Mouse (Mus musculus): ENCODE results near the gene Pigt. TPM values are rescaled to one million over a fixed set of nuclear protein-coding genes. Genes with fewer than 3 reads are reported as not detected.

Gene Pigt
- polyA plus RNA-seq, 1 experiment from 2014 or later, result 79.7 TPM

- no peak overlapping the region for H3K4me2 ChIP-seq (ENCODE audit: low read length)
- no peaks in the 10 kb centered on the region for H3K9me3 ChIP-seq (ENCODE audit: control insufficient read depth, low read length)
- peaks cover 12% of the 10 kb centered on the region; the same call in 1 of the 2 replicates for H3K4me1 ChIP-seq (replicated peaks; ENCODE audit: control insufficient read depth, insufficient read depth, low read length)
- no peaks in the 10 kb centered on the region for H3K27me3 ChIP-seq (replicated peaks; ENCODE audit: control insufficient read depth, insufficient read depth, low read length)
- no peak overlapping the region for H3K4me3 ChIP-seq (ENCODE audit: low read depth, low read length)
- H3K36me3 ChIP-seq (ENCODE audit: control insufficient read depth, insufficient read depth, low read length), result no peaks in the 10 kb centered on the region
- no peak overlapping the region for H3K9ac ChIP-seq (ENCODE audit: low read length)
- 23% methylated on average over 11 of the region's 11 CpGs for WGBS
- no peak overlapping the region for H3K27ac ChIP-seq (ENCODE audit: low read depth)
- no peak for ATAC-seq (replicated peaks; ENCODE audit: low FRiP score, low TSS enrichment, low read depth)
- no peak for DNase-seq (ENCODE audit: low spot score)
These were observed 24.5 kb downstream of the Pigt start for GRCm38 (mm10) chr2:164521841-164522240.

- WGBS, result 37% methylated on average over 8 of the region's 8 CpGs
- no peak for ATAC-seq (replicated peaks; ENCODE audit: low FRiP score, low TSS enrichment, low read depth)
- Histone ChIP-seq H3K4me1 (replicated peaks; ENCODE audit: control insufficient read depth, insufficient read depth, low read length) (peaks cover 12% of the 10 kb centered on the region; the same call in 1 of the 2 replicates), H3K9me3 (ENCODE audit: control insufficient read depth, low read length) (no peaks in the 10 kb centered on the region), H3K4me2 (ENCODE audit: low read length) (no peak overlapping the region), H3K36me3 (ENCODE audit: control insufficient read depth, insufficient read depth, low read length) (no peaks in the 10 kb centered on the region), H3K27me3 (replicated peaks; ENCODE audit: control insufficient read depth, insufficient read depth, low read length) (no peaks in the 10 kb centered on the region), H3K9ac (ENCODE audit: low read length) (no peak overlapping the region), H3K4me3 (ENCODE audit: low read depth, low read length) (no peak overlapping the region), H3K27ac (ENCODE audit: low read depth) (no peak overlapping the region)
- no peak for DNase-seq (ENCODE audit: low spot score)
These were observed 25.0 kb downstream of the Pigt start for GRCm38 (mm10) chr2:164522280-164522679.

GRCm38 (mm10) chr2:164523301-164523773 is 26.0 kb downstream of the Pigt start:
- H3K4me3 ChIP-seq (ENCODE audit: low read depth, low read length), result no peak overlapping the region
- WGBS, result 79% methylated on average over 10 of the region's 10 CpGs
- DNase-seq (ENCODE audit: low spot score) (no peak), ATAC-seq (replicated peaks; ENCODE audit: low FRiP score, low TSS enrichment, low read depth) (no peak)
- no peaks in the 10 kb centered on the region for H3K9me3 ChIP-seq (ENCODE audit: control insufficient read depth, low read length)
- H3K27ac ChIP-seq (ENCODE audit: low read depth), result no peak overlapping the region
- no peaks in the 10 kb centered on the region for H3K36me3 ChIP-seq (ENCODE audit: control insufficient read depth, insufficient read depth, low read length)
- no peaks in the 10 kb centered on the region for H3K27me3 ChIP-seq (replicated peaks; ENCODE audit: control insufficient read depth, insufficient read depth, low read length)
- H3K4me2 ChIP-seq (ENCODE audit: low read length), result no peak overlapping the region
- peaks cover 12% of the 10 kb centered on the region; the same call in 1 of the 2 replicates for H3K4me1 ChIP-seq (replicated peaks; ENCODE audit: control insufficient read depth, insufficient read depth, low read length)
- no peak overlapping the region for H3K9ac ChIP-seq (ENCODE audit: low read length)

GRCm38 (mm10) chr2:164528557-164528956 is 31.2 kb downstream of the Pigt start:
- H3K9ac ChIP-seq (ENCODE audit: low read length), result no peak overlapping the region
- H3K4me1 ChIP-seq (replicated peaks; ENCODE audit: control insufficient read depth, insufficient read depth, low read length), result no peaks in the 10 kb centered on the region
- H3K27me3 ChIP-seq (replicated peaks; ENCODE audit: control insufficient read depth, insufficient read depth, low read length), result no peaks in the 10 kb centered on the region
- H3K4me2 ChIP-seq (ENCODE audit: low read length), result no peak overlapping the region
- H3K9me3 ChIP-seq (ENCODE audit: control insufficient read depth, low read length), result no peaks in the 10 kb centered on the region
- no peak overlapping the region for H3K4me3 ChIP-seq (ENCODE audit: low read depth, low read length)
- 64% methylated on average over 5 of the region's 5 CpGs for WGBS
- no peak overlapping the region for H3K27ac ChIP-seq (ENCODE audit: low read depth)
- H3K36me3 ChIP-seq (ENCODE audit: control insufficient read depth, insufficient read depth, low read length), result no peaks in the 10 kb centered on the region
- DNase-seq (ENCODE audit: low spot score), result no peak
- ATAC-seq (replicated peaks; ENCODE audit: low FRiP score, low TSS enrichment, low read depth), result no peak

GRCm38 (mm10) chr2:164531169-164531568 is 33.8 kb downstream of the Pigt start:
- Histone ChIP-seq H3K9me3 (ENCODE audit: control insufficient read depth, low read length) (no peaks in the 10 kb centered on the region), H3K36me3 (ENCODE audit: control insufficient read depth, insufficient read depth, low read length) (no peaks in the 10 kb centered on the region), H3K4me1 (replicated peaks; ENCODE audit: control insufficient read depth, insufficient read depth, low read length) (no peaks in the 10 kb centered on the region), H3K9ac (ENCODE audit: low read length) (no peak overlapping the region), H3K4me3 (ENCODE audit: low read depth, low read length) (no peak overlapping the region), H3K27me3 (replicated peaks; ENCODE audit: control insufficient read depth, insufficient read depth, low read length) (no peaks in the 10 kb centered on the region), H3K4me2 (ENCODE audit: low read length) (no peak overlapping the region), H3K27ac (ENCODE audit: low read depth) (no peak overlapping the region)
- 3% methylated on average over 3 of the region's 3 CpGs for WGBS
- no peak for ATAC-seq (replicated peaks; ENCODE audit: low FRiP score, low TSS enrichment, low read depth)
- peak; percentile 85 for DNase-seq (ENCODE audit: low spot score)

- ATAC-seq (replicated peaks; ENCODE audit: low FRiP score, low TSS enrichment, low read depth) (no peak), DNase-seq (ENCODE audit: low spot score) (no peak)
- Histone ChIP-seq H3K9me3 (ENCODE audit: control insufficient read depth, low read length) (no peaks in the 10 kb centered on the region), H3K4me3 (ENCODE audit: low read depth, low read length) (no peak overlapping the region), H3K4me1 (replicated peaks; ENCODE audit: control insufficient read depth, insufficient read depth, low read length) (no peaks in the 10 kb centered on the region), H3K27me3 (replicated peaks; ENCODE audit: control insufficient read depth, insufficient read depth, low read length) (no peaks in the 10 kb centered on the region), H3K27ac (ENCODE audit: low read depth) (no peak overlapping the region), H3K9ac (ENCODE audit: low read length) (no peak overlapping the region), H3K36me3 (ENCODE audit: control insufficient read depth, insufficient read depth, low read length) (no peaks in the 10 kb centered on the region), H3K4me2 (ENCODE audit: low read length) (no peak overlapping the region)
- 73% methylated on average over 10 of the region's 10 CpGs for WGBS
These were observed 37.0 kb downstream of the Pigt start for GRCm38 (mm10) chr2:164534315-164534714.

- no peak for DNase-seq (ENCODE audit: low spot score)
- Histone ChIP-seq H3K4me3 (ENCODE audit: low read depth, low read length) (no peak overlapping the region), H3K9me3 (ENCODE audit: control insufficient read depth, low read length) (no peaks in the 10 kb centered on the region), H3K4me2 (ENCODE audit: low read length) (no peak overlapping the region), H3K4me1 (replicated peaks; ENCODE audit: control insufficient read depth, insufficient read depth, low read length) (peaks cover 11% of the 10 kb centered on the region; the same call in 1 of the 2 replicates), H3K36me3 (ENCODE audit: control insufficient read depth, insufficient read depth, low read length) (no peaks in the 10 kb centered on the region), H3K27me3 (replicated peaks; ENCODE audit: control insufficient read depth, insufficient read depth, low read length) (no peaks in the 10 kb centered on the region), H3K27ac (ENCODE audit: low read depth) (no peak overlapping the region), H3K9ac (ENCODE audit: low read length) (no peak overlapping the region)
- WGBS, result 74% methylated on average over 4 of the region's 4 CpGs
- no peak for ATAC-seq (replicated peaks; ENCODE audit: low FRiP score, low TSS enrichment, low read depth)
These were observed 39.7 kb downstream of the Pigt start for GRCm38 (mm10) chr2:164537003-164537402.

GRCm38 (mm10) chr2:164540652-164541427 is 43.5 kb downstream of the Pigt start:
- Histone ChIP-seq H3K27me3 (replicated peaks; ENCODE audit: control insufficient read depth, insufficient read depth, low read length) (no peaks in the 10 kb centered on the region), H3K27ac (ENCODE audit: low read depth) (peak overlapping the region; percentile 55), H3K9me3 (ENCODE audit: control insufficient read depth, low read length) (no peaks in the 10 kb centered on the region), H3K4me2 (ENCODE audit: low read length) (0 out of 2 replicates have a peak overlapping the region, but pooled peaks have one; percentile 1), H3K36me3 (ENCODE audit: control insufficient read depth, insufficient read depth, low read length) (no peaks in the 10 kb centered on the region), H3K4me1 (replicated peaks; ENCODE audit: control insufficient read depth, insufficient read depth, low read length) (peaks cover 11% of the 10 kb centered on the region; the same call in 1 of the 2 replicates), H3K4me3 (ENCODE audit: low read depth, low read length) (no peak overlapping the region), H3K9ac (ENCODE audit: low read length) (no peak overlapping the region)
- WGBS, result 26% methylated on average over 8 of the region's 8 CpGs
- DNase-seq (ENCODE audit: low spot score) (peak; percentile 67), ATAC-seq (replicated peaks; ENCODE audit: low FRiP score, low TSS enrichment, low read depth) (peak; percentile 56)

GRCm38 (mm10) chr2:164542132-164542531 is 44.8 kb downstream of the Pigt start:
- Histone ChIP-seq H3K4me1 (replicated peaks; ENCODE audit: control insufficient read depth, insufficient read depth, low read length) (peaks cover 11% of the 10 kb centered on the region; the same call in 1 of the 2 replicates), H3K4me2 (ENCODE audit: low read length) (no peak overlapping the region), H3K9ac (ENCODE audit: low read length) (no peak overlapping the region), H3K36me3 (ENCODE audit: control insufficient read depth, insufficient read depth, low read length) (no peaks in the 10 kb centered on the region), H3K27ac (ENCODE audit: low read depth) (no peak overlapping the region), H3K4me3 (ENCODE audit: low read depth, low read length) (no peak overlapping the region), H3K9me3 (ENCODE audit: control insufficient read depth, low read length) (no peaks in the 10 kb centered on the region), H3K27me3 (replicated peaks; ENCODE audit: control insufficient read depth, insufficient read depth, low read length) (no peaks in the 10 kb centered on the region)
- 59% methylated on average over 5 of the region's 5 CpGs for WGBS
- DNase-seq (ENCODE audit: low spot score) (no peak), ATAC-seq (replicated peaks; ENCODE audit: low FRiP score, low TSS enrichment, low read depth) (no peak)

All from intestine, embryonic 14.5 days (tissue).